Mouse (Mus musculus) kidney, adult 8-10 months (tissue): ENCODE results near the gene Me1.

Experiments
- DNase-seq, 2 experiments: peaks; one replicate each; pipeline ENCODE4 v3.0.0; 2022

The Me1 gene

GRCm38 (mm10) chr9:86695818-86696261 is at the start of gene Me1:
Me1 (minus strand) TSS chr9:86695953.
- DNase-seq = peak; percentile 54 to 63

- DNase-seq = no peak
These were observed 48.3 kb upstream of the Me1 start for GRCm38 (mm10) chr9:86744041-86744440.

- DNase-seq = no peak
These were observed 47.5 kb upstream of the Me1 start, which contains the start of gene Prss35 for GRCm38 (mm10) chr9:86742959-86743911. Prss35 (plus strand) TSS chr9:86743649.

GRCm38 (mm10) chr9:86739971-86740370 is 44.2 kb upstream of the Me1 start:
- no peak for DNase-seq

- no peak for DNase-seq
These were observed 43.0 kb upstream of the Me1 start for GRCm38 (mm10) chr9:86738801-86739200.

GRCm38 (mm10) chr9:86738067-86738466 is 42.3 kb upstream of the Me1 start:
- DNase-seq = no peak

- DNase-seq = no peak
These were observed 41.2 kb upstream of the Me1 start for GRCm38 (mm10) chr9:86736991-86737390.

- DNase-seq = no peak
These were observed 39.0 kb upstream of the Me1 start for GRCm38 (mm10) chr9:86734795-86735194.

GRCm38 (mm10) chr9:86734357-86734756 is 38.6 kb upstream of the Me1 start:
- DNase-seq = no peak

GRCm38 (mm10) chr9:86729811-86730210 is 34.1 kb upstream of the Me1 start:
- no peak for DNase-seq

GRCm38 (mm10) chr9:86729084-86729483 is 33.3 kb upstream of the Me1 start:
- no peak for DNase-seq

GRCm38 (mm10) chr9:86728214-86728814 is 32.6 kb upstream of the Me1 start:
- DNase-seq = no peak

- no peak for DNase-seq
These were observed 30.6 kb upstream of the Me1 start for GRCm38 (mm10) chr9:86726381-86726720.

GRCm38 (mm10) chr9:86725604-86726380 is 30.0 kb upstream of the Me1 start:
- DNase-seq = no peak

- DNase-seq = no peak
These were observed 29.3 kb upstream of the Me1 start for GRCm38 (mm10) chr9:86725066-86725465.

GRCm38 (mm10) chr9:86720794-86721193 is 25.0 kb upstream of the Me1 start:
- no peak for DNase-seq

- no peak for DNase-seq
These were observed 24.5 kb upstream of the Me1 start for GRCm38 (mm10) chr9:86720227-86720626.

GRCm38 (mm10) chr9:86717119-86717518 is 21.4 kb upstream of the Me1 start:
- DNase-seq = no peak

- no peak for DNase-seq
These were observed 20.8 kb upstream of the Me1 start for GRCm38 (mm10) chr9:86716540-86716939.

GRCm38 (mm10) chr9:86714089-86714488 is 18.3 kb upstream of the Me1 start:
- DNase-seq = no peak

GRCm38 (mm10) chr9:86712648-86713047 is 16.9 kb upstream of the Me1 start:
- DNase-seq = no peak

- DNase-seq = no peak
These were observed 14.4 kb upstream of the Me1 start for GRCm38 (mm10) chr9:86710091-86710634.

GRCm38 (mm10) chr9:86708921-86709320 is 13.2 kb upstream of the Me1 start:
- DNase-seq = no peak
